Mouse (Mus musculus): ENCODE results near the gene Nae1.
A peak's percentile ranks its signal among the peaks of the same experiment; 100 is the strongest.

Gene Nae1

DNA sequence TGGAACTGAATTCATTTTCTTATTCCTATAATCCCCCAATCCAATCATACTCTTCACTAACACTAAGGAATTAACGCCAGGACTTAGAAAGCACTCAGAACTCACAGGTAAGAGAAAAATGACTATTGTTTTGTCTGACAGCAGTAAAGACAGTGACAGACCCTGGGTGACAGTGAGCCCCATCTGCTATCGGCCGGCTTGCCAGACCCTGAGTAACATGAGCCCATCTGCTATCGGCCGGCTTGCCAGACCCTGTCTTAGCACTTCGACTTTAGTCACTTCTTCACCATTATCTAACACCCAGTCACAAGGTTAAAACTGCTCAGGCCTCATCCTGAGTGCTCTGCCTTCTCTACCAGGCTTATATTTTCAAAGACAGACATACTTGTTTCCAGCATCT is 4.8 kb downstream of the Nae1 start:
- DNase-seq (ENCODE audit: low spot score): no peak

DNA sequence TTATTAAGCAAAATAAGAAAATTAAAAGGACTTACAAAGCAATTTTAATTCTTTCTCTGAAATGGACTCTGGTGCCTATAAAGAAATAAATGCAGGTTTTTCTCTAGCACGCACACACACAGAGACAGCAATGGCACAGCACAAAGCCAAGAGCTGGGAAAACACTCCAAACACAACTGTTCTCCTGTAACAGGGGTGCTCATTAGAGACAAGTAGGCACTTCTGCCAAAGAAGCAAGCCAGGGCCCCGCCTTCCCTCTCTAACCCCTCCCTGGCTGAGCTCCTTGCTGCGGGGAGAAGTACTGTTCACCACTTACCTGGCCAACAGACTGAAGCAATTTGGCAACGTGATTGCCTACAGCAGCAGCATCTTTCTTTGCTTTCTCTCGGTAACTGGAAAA is 16.6 kb downstream of the Nae1 start:
- no peak for DNase-seq (ENCODE audit: low spot score)

DNA sequence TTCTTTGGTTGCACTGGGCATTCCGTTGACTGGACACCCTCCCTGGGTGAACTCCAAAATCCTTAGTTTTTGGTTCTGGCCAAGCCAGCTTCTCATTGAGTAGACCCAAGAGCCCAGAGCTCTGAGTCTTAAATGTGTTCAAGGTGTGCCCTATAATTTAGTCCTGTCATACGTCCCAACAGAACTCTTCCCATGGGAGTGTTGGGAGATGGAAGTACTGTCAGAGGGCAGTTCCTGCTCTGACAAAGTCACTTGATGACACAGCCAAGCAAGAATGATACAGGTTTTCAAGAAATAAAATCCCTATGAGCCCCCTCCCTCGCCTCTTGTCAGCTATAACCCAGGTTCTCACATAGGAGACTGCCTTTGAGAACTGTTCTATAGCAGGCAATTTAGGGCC is 24.3 kb downstream of the Nae1 start:
- no peak for DNase-seq (ENCODE audit: low spot score)

DNA sequence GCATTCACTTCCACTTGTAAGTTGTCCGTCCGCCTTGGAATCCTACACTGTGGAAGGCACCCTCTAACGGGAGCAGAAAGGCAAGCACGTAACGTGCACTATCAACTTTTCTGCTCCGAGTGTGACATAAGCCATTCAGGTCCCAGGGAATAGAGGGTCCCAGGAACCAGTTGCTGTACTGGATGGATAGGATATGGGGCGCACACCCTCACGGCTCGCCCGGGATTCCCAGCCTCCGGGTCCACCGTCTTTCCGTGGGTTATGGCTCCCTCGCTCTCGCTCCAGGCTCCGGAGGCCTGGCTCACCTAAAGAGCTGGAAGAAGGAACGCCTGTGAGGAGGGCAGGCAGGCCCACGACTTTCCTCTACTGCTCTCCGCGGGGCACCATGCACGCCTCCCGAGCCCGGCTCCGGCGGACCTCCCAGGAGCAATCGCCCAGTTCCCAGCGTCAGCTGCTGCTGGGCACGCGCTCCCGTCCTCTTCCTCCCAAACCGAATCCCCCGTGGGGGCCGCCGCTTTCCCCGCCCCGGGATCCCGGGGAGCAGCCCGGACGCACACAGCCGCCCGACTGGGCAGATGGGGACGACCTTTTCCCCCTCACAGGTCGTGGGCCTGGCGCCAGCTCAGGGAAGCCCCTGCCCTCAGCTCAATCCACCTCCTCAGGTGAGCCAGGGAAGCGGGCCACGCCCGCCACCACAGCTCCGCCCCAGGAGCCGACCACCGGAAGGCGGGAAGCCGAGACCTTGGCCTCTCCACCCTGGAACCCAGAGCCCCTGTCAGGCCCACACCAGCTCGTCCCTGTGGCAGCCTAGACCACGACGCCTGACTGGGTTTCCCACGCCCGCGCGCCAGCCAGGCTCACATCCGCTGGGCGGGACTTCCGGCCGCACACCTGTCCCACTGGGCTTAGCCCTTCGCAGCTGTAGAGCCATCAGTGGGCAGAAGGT is 25.1 kb downstream of the Nae1 start, which contains the start of gene Terb1:
TSS of gene Terb1 (minus strand) at position 850 of the 946 bp plus-strand sequence.
- peak; percentile 37 for DNase-seq (ENCODE audit: low spot score)

DNA sequence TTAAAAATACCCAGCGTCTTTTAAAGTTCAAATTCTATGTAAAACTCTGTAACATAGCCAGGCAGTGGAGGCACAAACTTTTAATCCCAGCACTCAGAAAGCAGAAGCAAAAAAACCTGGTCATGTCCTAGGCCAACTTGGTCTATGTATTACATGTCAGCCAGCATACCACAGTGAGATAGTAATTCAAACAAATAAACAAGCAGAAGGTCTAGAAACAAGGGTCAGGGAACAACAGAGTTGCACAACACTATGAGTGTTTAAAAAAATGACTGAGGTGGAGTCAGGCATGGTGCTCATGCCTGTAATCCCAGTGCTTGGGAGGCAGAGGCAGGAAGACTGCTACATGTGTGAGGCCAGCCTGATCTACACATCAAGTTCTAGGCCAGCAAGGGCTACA is 55.3 kb downstream of the Nae1 start:
- no peak for DNase-seq (ENCODE audit: low spot score)

DNA sequence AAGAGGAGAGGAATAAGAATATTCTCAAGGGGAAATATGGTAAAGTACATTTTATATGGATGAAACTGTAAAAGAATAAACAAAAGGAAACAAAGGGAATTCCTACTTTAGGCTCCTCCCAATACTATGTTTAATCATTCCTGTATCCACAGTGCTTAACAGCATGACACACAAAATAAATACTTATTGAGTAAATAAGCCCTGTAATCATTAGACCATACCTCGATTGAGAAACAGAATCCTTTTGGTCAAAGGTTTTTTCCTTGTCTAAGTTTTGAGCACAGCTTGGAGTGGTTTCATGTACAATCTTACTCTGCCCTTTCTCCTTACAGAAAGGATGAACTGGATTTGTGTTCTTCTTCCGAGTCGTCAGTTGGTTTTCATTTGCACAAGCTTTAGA is 62.0 kb downstream of the Nae1 start:
- DNase-seq (ENCODE audit: low spot score): no peak

DNA sequence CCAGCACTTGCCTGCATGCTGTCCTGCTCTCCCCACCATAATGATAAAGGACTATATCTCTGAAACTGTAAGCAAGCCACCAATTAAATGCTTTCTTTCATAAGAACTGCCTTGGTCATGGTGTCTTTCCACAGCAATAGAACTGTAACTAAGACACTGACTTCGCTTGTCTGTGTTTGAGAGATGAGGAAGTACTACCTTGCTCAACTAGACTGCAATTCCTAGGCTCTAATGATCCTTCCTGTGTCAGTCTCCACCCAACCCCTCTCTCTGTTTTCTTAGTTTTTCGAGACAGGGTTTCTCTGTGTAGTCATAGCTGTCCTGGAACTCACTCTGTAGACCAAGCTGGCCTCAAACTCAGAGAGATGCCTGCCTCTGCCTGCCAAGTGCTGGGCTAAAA is 67.0 kb downstream of the Nae1 start:
- DNase-seq (ENCODE audit: low spot score): no peak

All from T-cell, adult 2 months (primary cell).